Mouse (Mus musculus): ENCODE measurements around the gene Btc. TPM values are rescaled to one million over a fixed set of nuclear protein-coding genes. Genes with fewer than 3 reads are reported as not detected.

The Btc gene
- 3.1 and 3.6 TPM in 2 replicates for total RNA-seq (2021)
- long read RNA-seq, experiment 1, partial matches to known transcripts = 0 of 2 reads
- long read RNA-seq, experiment 1, other reads (novel, unspliced or antisense) = 0 of 2 reads
- long read RNA-seq, experiment 2, partial matches to known transcripts = 0 of 4 reads
- long read RNA-seq, experiment 2, other reads (novel, unspliced or antisense) = 0 of 4 reads

GRCm38 (mm10) chr5:91402339-91403211 lies at the start of gene Btc:
Gene Btc, minus strand, starts transcription at chr5:91402994.
- peak; percentile 79 for DNase-seq

GRCm38 (mm10) chr5:91444981-91445517 lies 42.3 kb upstream of the Btc start:
- DNase-seq = peak; percentile 27

GRCm38 (mm10) chr5:91436563-91436962 lies 33.8 kb upstream of the Btc start:
- no peak for DNase-seq

GRCm38 (mm10) chr5:91434723-91435658 lies 32.2 kb upstream of the Btc start:
- no peak for DNase-seq

GRCm38 (mm10) chr5:91428547-91428946 lies 25.8 kb upstream of the Btc start:
- no peak for DNase-seq

GRCm38 (mm10) chr5:91413814-91414213 lies 11.0 kb upstream of the Btc start:
- no peak for DNase-seq

GRCm38 (mm10) chr5:91404263-91404662 lies 1.5 kb upstream of the Btc start:
- DNase-seq = no peak

GRCm38 (mm10) chr5:91403281-91403680 lies 487 bp upstream of the Btc start:
- DNase-seq = no peak

- no peak for DNase-seq
Observed at GRCm38 (mm10) chr5:91400493-91401096, 2.2 kb downstream of the Btc start.

- DNase-seq = no peak
Observed at GRCm38 (mm10) chr5:91375467-91375866, 27.3 kb downstream of the Btc start.

GRCm38 (mm10) chr5:91368061-91368565 lies 34.7 kb downstream of the Btc start:
- DNase-seq = no peak

- no peak for DNase-seq
Observed at GRCm38 (mm10) chr5:91366925-91367324, 35.9 kb downstream of the Btc start.

- no peak for DNase-seq
Observed at GRCm38 (mm10) chr5:91363274-91363991, 39.4 kb downstream of the Btc start.

GRCm38 (mm10) chr5:91352645-91353044 lies 50.1 kb downstream of the Btc start:
- peak; percentile 40 for DNase-seq

- DNase-seq = no peak
Observed at GRCm38 (mm10) chr5:91345681-91346080, 57.1 kb downstream of the Btc start.

GRCm38 (mm10) chr5:91345064-91345463 lies 57.7 kb downstream of the Btc start:
- DNase-seq = no peak

GRCm38 (mm10) chr5:91341981-91342760 lies 60.6 kb downstream of the Btc start:
- no peak for DNase-seq

- no peak for DNase-seq
Observed at GRCm38 (mm10) chr5:91334227-91334626, 68.6 kb downstream of the Btc start.

GRCm38 (mm10) chr5:91332079-91332865 lies 70.5 kb downstream of the Btc start:
- DNase-seq = no peak
